Mouse (Mus musculus): ENCODE data around the gene Hist1h3a. TPM values are rescaled to one million over a fixed set of nuclear protein-coding genes. Genes with fewer than 3 reads are reported as not detected.
"Not testable (repeated sequence)": the region's sequence is repeated elsewhere in the genome, so short reads cannot be mapped to it uniquely, and the experiment has no call there.

Hist1h3a gene
- polyA plus RNA-seq, 1 experiment from 2014 or later, result 1.9 TPM

DNA sequence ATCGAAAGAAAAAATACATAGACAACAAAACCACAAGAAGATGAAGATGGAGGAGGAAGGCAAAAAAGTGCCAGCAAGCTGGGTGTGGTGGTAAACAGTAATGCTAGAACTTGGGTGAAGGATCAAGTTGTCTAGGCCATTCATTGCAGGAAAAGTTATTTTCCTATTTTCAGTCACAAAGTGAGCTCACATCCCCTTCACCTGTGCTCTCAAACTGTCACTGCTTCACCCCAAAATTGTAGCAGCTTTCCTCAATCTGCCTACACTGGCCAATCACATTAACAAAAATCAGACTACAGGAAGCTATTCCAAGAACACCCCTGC lies 2.3 kb downstream of the Hist1h3a start:
- peak overlapping the region; percentile 94 for H3K4me2 ChIP-seq (ENCODE audit: low read length)
- no peaks in the 10 kb centered on the region for H3K36me3 ChIP-seq (ENCODE audit: control insufficient read depth, insufficient read depth)
- peaks cover 30% of the 10 kb centered on the region for H3K4me1 ChIP-seq (replicated peaks; ENCODE audit: control insufficient read depth, insufficient read depth, low read length)
- no peaks in the 10 kb centered on the region for H3K27me3 ChIP-seq (replicated peaks; ENCODE audit: control insufficient read depth, insufficient read depth, low read length)
- no peak overlapping the region for H3K9ac ChIP-seq (replicated peaks; ENCODE audit: low read depth, low read length)
- no peak overlapping the region; the same call in 1 of the 2 replicates for H3K4me3 ChIP-seq (replicated peaks; ENCODE audit: low read length)
- ATAC-seq, result no peak
- H3K27ac ChIP-seq (ENCODE audit: low read length), result no peak overlapping the region; the same call in 1 of the 2 replicates
- 76% methylated on average over 1 of the region's 1 CpGs for WGBS
- no peaks in the 10 kb centered on the region for H3K9me3 ChIP-seq (ENCODE audit: control insufficient read depth, low read length)

DNA sequence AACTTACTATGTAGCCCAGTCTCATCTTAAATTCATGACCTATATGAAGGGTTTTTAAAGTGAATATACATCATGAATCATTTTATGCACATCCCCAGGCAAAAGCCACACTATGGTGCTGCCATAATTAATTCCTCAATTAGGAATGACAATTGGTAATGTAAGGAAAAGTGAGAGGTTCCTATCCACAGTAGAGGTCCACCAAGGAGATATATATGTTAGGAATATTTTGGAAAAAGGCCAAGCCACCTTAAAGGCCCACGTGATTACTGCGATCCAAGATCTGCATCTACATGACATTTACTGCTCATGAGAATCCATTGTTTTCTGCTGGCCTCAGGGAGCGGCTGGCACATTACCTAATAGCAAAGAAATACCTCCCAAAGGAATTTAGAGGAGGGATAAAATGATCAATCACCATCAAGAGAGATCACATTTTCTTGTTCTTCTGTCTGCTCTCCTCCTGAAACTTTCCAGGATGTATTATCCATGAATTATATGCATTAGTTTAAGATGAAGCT lies 2.9 kb downstream of the Hist1h3a start:
- 68% methylated on average over 3 of the region's 3 CpGs for WGBS
- H3K27ac ChIP-seq (ENCODE audit: low read length), result no peak overlapping the region

DNA sequence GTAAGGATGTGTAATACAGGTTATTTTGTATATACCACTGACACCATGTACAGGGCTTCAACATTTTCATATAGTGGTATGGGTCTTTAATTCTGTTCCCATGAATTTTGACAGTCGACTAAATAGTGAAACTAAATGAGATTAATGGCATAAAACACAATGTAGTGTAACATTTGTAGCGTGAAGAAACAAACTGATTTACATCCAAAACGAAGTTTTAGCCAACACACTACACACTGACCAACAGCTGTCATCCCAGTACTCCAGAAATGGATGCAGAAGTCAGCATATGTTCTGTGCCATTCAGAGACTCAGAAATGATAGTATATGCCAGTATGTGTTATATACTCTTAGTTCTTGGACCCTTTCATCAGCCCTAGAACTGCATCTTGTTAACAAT lies 4.3 kb downstream of the Hist1h3a start:
- no peak for ATAC-seq
- H3K4me2 ChIP-seq (ENCODE audit: low read length), result no peak overlapping the region
- peaks cover 19% of the 10 kb centered on the region for H3K4me1 ChIP-seq (replicated peaks; ENCODE audit: control insufficient read depth, insufficient read depth, low read length)
- H3K4me3 ChIP-seq (replicated peaks; ENCODE audit: low read length), result no peak overlapping the region
- H3K27ac ChIP-seq (ENCODE audit: low read length), result no peak overlapping the region
- WGBS, result 40% methylated on average over 3 of the region's 3 CpGs
- no peaks in the 10 kb centered on the region for H3K9me3 ChIP-seq (ENCODE audit: control insufficient read depth, low read length)
- no peaks in the 10 kb centered on the region for H3K27me3 ChIP-seq (replicated peaks; ENCODE audit: control insufficient read depth, insufficient read depth, low read length)
- no peaks in the 10 kb centered on the region for H3K36me3 ChIP-seq (ENCODE audit: control insufficient read depth, insufficient read depth)
- H3K9ac ChIP-seq (replicated peaks; ENCODE audit: low read depth, low read length), result no peak overlapping the region

More for the DNA sequence above, 2.9 kb downstream of the Hist1h3a start:
- no peaks in the 10 kb centered on the region for H3K27me3 ChIP-seq (replicated peaks; ENCODE audit: control insufficient read depth, insufficient read depth, low read length)
- H3K9me3 ChIP-seq (ENCODE audit: control insufficient read depth, low read length), result no peaks in the 10 kb centered on the region
- H3K36me3 ChIP-seq (ENCODE audit: control insufficient read depth, insufficient read depth), result no peaks in the 10 kb centered on the region
- no peak for ATAC-seq
- peaks cover 28% of the 10 kb centered on the region for H3K4me1 ChIP-seq (replicated peaks; ENCODE audit: control insufficient read depth, insufficient read depth, low read length)
- no peak overlapping the region for H3K9ac ChIP-seq (replicated peaks; ENCODE audit: low read depth, low read length)
- H3K4me2 ChIP-seq (ENCODE audit: low read length), result no peak overlapping the region
- H3K4me3 ChIP-seq (replicated peaks; ENCODE audit: low read length), result no peak overlapping the region

DNA sequence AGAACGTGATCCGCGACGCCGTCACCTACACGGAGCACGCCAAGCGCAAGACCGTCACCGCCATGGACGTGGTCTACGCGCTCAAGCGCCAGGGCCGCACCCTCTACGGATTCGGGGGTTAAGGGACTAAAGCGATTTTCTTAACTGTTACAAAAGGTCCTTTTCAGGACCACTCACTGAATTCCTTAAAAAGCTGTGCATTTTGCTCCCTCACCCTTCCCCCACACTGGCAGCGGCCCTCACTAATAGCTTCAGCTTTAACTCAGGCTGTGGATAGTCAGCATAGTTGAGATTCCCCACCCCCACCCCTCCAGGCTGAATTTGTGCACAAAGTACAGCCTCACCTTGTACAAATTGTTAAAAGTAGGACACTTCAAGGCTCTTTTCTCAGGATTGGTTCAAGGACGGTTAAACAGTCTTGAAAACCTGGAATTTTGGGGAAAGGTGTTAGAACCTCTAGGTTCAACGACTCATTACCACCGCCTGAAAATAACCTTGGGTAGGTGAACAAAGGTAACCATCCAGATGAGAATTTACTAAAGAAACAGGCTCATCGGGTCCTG lies 4.9 kb downstream of the Hist1h3a start:
- Histone ChIP-seq H3K9me3 (ENCODE audit: control insufficient read depth, low read length) (no peaks in the 10 kb centered on the region), H3K4me2 (ENCODE audit: low read length) (peak overlapping the region; percentile 72), H3K27ac (ENCODE audit: low read length) (peak overlapping the region; percentile 77), H3K4me3 (replicated peaks; ENCODE audit: low read length) (peak overlapping the region; percentile 40), H3K36me3 (ENCODE audit: control insufficient read depth, insufficient read depth) (no peaks in the 10 kb centered on the region), H3K9ac (replicated peaks; ENCODE audit: low read depth, low read length) (peak overlapping the region; percentile 53), H3K4me1 (replicated peaks; ENCODE audit: control insufficient read depth, insufficient read depth, low read length) (peaks cover 21% of the 10 kb centered on the region), H3K27me3 (replicated peaks; ENCODE audit: control insufficient read depth, insufficient read depth, low read length) (no peaks in the 10 kb centered on the region)
- ATAC-seq, result no peak; the same call in 1 of the 2 replicates
- WGBS, result 2% methylated on average over 16 of the region's 23 CpGs

DNA sequence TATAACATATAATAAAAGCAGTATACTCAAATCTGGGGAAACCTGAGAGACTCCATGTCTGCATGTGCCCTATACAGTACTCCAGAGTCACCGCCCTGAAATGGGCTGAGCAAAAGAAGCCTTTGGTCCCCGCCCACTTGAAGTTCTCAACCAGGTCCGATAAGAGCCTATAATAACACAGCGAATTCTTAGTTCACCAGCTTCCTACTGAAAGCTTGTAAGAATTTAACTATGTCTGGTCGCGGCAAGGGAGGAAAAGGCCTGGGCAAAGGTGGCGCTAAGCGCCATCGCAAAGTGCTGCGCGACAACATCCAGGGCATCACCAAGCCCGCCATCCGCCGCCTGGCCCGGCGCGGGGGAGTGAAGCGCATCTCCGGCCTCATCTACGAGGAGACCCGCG lies 5.4 kb downstream of the Hist1h3a start, which contains the start of gene Hist1h4b:
Gene Hist1h4b, plus strand, starts transcription at position 224 of the 400 bp plus-strand sequence.
- Histone ChIP-seq H3K4me3 (replicated peaks; ENCODE audit: low read length) (peak within 1 kb of the TSS; percentile 40), H3K27ac (ENCODE audit: low read length) (peak within 1 kb of the TSS; percentile 77), H3K4me1 (replicated peaks; ENCODE audit: control insufficient read depth, insufficient read depth, low read length) (peaks cover 20% of the 10 kb centered on the region), H3K36me3 (ENCODE audit: control insufficient read depth, insufficient read depth) (no peaks in the 10 kb centered on the region), H3K9ac (replicated peaks; ENCODE audit: low read depth, low read length) (peak within 1 kb of the TSS; percentile 53), H3K27me3 (replicated peaks; ENCODE audit: control insufficient read depth, insufficient read depth, low read length) (no peaks in the 10 kb centered on the region), H3K4me2 (ENCODE audit: low read length) (peak within 1 kb of the TSS; percentile 72), H3K9me3 (ENCODE audit: control insufficient read depth, low read length) (no peaks in the 10 kb centered on the region)
- WGBS, result 0% methylated on average over 14 of the region's 22 CpGs
- ATAC-seq, result peak; percentile 75

DNA sequence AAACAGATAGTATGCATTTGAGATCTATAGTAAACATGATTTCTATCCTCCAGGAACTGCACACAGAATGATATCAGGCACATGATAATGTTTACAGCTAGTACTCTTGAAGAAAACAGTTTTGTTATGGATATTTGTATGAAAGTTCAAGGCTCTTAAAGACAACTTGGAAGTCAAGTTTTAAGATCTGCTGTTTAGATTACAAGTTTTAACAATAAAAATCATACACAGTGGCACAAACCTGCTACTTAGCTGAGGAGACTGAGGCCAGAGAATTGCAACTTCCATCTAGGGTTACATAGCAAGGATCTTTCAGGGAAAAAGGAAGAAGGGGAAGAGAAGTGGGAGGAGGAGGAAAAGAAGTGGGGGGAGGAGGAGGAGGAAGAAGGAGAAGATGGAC lies 7.2 kb downstream of the Hist1h3a start:
- no peaks in the 10 kb centered on the region for H3K9me3 ChIP-seq (ENCODE audit: control insufficient read depth, low read length)
- peaks cover 10% of the 10 kb centered on the region for H3K4me1 ChIP-seq (replicated peaks; ENCODE audit: control insufficient read depth, insufficient read depth, low read length)
- H3K27ac ChIP-seq (ENCODE audit: low read length), result no peak overlapping the region
- H3K9ac ChIP-seq (replicated peaks; ENCODE audit: low read depth, low read length), result no peak overlapping the region
- no peaks in the 10 kb centered on the region for H3K27me3 ChIP-seq (replicated peaks; ENCODE audit: control insufficient read depth, insufficient read depth, low read length)
- ATAC-seq, result no peak
- H3K36me3 ChIP-seq (ENCODE audit: control insufficient read depth, insufficient read depth), result no peaks in the 10 kb centered on the region
- no peak overlapping the region for H3K4me3 ChIP-seq (replicated peaks; ENCODE audit: low read length)
- no peak overlapping the region for H3K4me2 ChIP-seq (ENCODE audit: low read length)

DNA sequence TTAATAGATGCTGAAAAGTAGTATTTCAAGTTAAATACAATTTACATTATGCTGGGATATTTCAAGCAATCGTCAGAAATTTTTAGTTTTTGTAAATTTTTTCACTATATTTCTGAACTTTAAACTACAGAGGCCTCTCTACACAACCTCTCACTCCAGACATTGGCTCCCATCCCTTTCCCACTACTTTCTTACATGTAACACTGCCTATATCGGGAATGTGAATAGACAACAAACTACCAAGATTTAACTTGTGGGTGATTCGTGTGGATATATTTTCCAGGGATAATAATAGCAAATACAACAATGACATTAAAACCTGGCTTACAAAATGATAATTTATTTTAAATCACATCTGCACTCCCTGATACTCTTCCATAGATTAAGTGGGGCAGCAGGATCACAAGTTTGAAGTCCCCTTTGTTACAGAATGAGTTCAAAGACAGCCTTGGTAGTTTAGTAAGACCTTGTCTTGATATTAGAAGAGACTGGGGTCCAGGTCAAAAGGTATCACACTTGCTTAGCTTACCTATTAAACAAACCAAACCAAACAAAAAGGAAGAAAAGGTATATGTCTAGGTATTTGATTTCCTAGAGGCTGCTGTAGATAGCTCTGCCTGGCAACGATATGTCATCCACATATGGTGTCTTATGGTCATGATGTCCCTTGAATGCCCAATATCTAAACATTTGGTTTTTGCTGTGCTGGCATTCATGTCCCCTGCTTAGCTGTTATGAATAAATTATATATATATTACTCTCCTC lies 8.7 kb downstream of the Hist1h3a start:
- H3K9ac ChIP-seq (replicated peaks; ENCODE audit: low read depth, low read length), result no peak overlapping the region

DNA sequence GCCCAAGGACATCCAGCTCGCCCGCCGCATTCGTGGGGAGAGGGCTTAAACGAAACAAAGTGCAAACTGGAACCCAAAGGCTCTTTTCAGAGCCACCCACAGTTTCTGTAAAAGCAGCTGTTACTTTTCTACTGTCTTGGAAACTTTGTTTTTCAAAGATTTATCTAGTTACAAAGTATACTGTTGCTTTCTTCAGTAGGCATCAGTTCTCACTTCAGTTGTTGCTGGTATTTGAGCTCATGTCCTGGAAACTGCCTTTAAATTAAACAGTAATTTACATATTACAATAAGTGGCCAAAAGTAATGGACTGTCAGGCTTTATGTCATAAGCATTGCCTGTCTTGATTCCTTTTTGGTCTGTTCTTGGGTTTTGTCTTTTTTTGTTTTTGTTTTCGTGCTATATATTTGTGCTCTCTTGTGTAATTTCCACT lies 9.4 kb downstream of the Hist1h3a start:
- Histone ChIP-seq H3K27ac (ENCODE audit: low read length) (no peak overlapping the region), H3K27me3 (replicated peaks; ENCODE audit: control insufficient read depth, insufficient read depth, low read length) (no peaks in the 10 kb centered on the region), H3K36me3 (ENCODE audit: control insufficient read depth, insufficient read depth) (no peaks in the 10 kb centered on the region), H3K4me3 (replicated peaks; ENCODE audit: low read length) (peak overlapping the region; percentile 29), H3K4me2 (ENCODE audit: low read length) (peak overlapping the region; percentile 44), H3K4me1 (replicated peaks; ENCODE audit: control insufficient read depth, insufficient read depth, low read length) (peaks cover 14% of the 10 kb centered on the region), H3K9ac (replicated peaks; ENCODE audit: low read depth, low read length) (0 out of 2 replicates have a peak overlapping the region, but pooled peaks have one; percentile 9), H3K9me3 (ENCODE audit: control insufficient read depth, low read length) (no peaks in the 10 kb centered on the region)
- whole genome bisulfite sequencing, result 4% methylated on average over 6 of the region's 6 CpGs
- ATAC-seq, result no peak

More for the DNA sequence above, 8.7 kb downstream of the Hist1h3a start:
- no peaks in the 10 kb centered on the region for H3K9me3 ChIP-seq (ENCODE audit: control insufficient read depth, low read length)
- H3K4me2 ChIP-seq (ENCODE audit: low read length), result no peak overlapping the region
- peaks cover 9% of the 10 kb centered on the region for H3K4me1 ChIP-seq (replicated peaks; ENCODE audit: control insufficient read depth, insufficient read depth, low read length)
- whole genome bisulfite sequencing, result 49% methylated on average over 4 of the region's 4 CpGs
- no peak overlapping the region for H3K27ac ChIP-seq (ENCODE audit: low read length)
- H3K27me3 ChIP-seq (replicated peaks; ENCODE audit: control insufficient read depth, insufficient read depth, low read length), result no peaks in the 10 kb centered on the region
- H3K4me3 ChIP-seq (replicated peaks; ENCODE audit: low read length), result no peak overlapping the region
- no peak for ATAC-seq
- H3K36me3 ChIP-seq (ENCODE audit: control insufficient read depth, insufficient read depth), result no peaks in the 10 kb centered on the region

DNA sequence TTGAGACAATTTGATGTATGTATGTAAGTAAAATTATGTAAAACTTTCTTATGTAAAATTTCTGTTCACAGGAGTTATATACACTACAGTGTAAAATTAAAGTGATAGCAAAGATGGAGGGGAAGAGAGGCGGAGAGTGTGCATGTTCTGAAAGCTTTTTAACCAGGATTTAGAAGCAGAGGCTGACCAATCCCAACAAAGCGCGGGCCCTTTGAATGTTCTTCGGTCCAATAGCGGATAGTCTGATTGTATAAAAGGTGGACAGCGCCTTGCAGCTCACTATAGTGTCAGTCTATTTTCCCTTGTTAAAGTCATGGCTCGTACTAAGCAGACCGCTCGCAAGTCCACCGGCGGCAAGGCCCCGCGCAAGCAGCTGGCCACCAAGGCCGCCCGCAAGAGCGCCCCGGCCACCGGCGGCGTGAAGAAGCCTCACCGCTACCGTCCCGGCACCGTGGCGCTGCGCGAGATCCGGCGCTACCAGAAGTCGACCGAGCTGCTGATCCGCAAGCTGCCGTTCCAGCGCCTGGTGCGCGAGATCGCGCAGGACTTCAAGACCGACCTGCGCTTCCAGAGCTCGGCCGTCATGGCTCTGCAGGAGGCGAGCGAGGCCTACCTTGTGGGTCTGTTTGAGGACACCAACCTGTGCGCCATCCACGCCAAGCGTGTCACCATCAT lies 10.0 kb downstream of the Hist1h3a start, which contains the start of gene Hist1h3b:
Gene Hist1h3b, plus strand, starts transcription at position 201 of the 675 bp plus-strand sequence.
- H3K36me3 ChIP-seq (ENCODE audit: control insufficient read depth, insufficient read depth); H3K9me3 ChIP-seq (ENCODE audit: control insufficient read depth, low read length); H3K27me3 ChIP-seq (replicated peaks; ENCODE audit: control insufficient read depth, insufficient read depth, low read length): not testable (repeated sequence)
- Histone ChIP-seq H3K4me1 (replicated peaks; ENCODE audit: control insufficient read depth, insufficient read depth, low read length) (peaks cover 12% of the 10 kb centered on the region), H3K9ac (replicated peaks; ENCODE audit: low read depth, low read length) (peak within 1 kb of the TSS; percentile 57), H3K4me2 (ENCODE audit: low read length) (peak within 1 kb of the TSS; percentile 74), H3K4me3 (replicated peaks; ENCODE audit: low read length) (peak within 1 kb of the TSS; percentile 51), H3K27ac (ENCODE audit: low read length) (peak within 1 kb of the TSS; percentile 96)
- ATAC-seq, result peak; percentile 82
- under 1% methylated on average over 15 of the region's 47 CpGs for WGBS

Measured in forebrain, embryonic 16.5 days (tissue).